Mouse (Mus musculus) heart, postnatal 0 days (tissue): ENCODE measurements around the gene Plekhm2.

Experiments used
- CTCF ChIP-seq: IDR thresholded peaks from 2 replicates; pipeline ENCODE4 v1.5.1; 2016; ENCODE audit warnings: antibody characterized with exemption, control low read depth, low read depth
- EP300 ChIP-seq: IDR thresholded peaks from 2 replicates; pipeline ENCODE4 v1.6.1; 2016; ENCODE audit warnings: antibody characterized with exemption, low read depth

DNA sequence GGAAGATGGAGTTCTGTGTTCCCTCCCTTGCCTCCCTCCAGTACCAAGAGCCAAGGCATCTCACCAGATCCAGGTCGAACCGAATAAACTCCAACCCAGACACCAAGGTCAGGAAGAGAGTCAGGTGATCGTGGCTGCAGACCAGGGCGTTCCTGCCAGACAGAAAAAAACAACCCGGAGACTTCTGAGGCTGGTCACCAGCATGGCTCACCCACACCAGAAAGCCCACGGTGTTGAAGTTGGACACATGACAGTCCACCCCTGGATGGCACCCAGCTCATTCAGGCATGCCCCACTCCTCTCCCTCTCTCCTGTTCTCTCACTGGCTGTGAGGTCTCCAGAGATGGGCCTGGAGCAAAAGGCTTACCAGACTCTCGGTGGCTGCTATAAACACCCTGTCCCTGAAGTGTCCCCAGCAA, 23.3 kb downstream of the Plekhm2 start:
- TF ChIP-seq CTCF: no peak
- no peak for TF ChIP-seq EP300
